Mouse (Mus musculus) limb, embryonic 12.5 days (tissue): Measurements from ENCODE around the gene Ttc39b. TPM values are rescaled to one million over a fixed set of nuclear protein-coding genes. Genes with fewer than 3 reads are reported as not detected.

ENCODE experiments used
- ATAC-seq: fragments of 200-750 bp; cut with Nextera tagmentation; 2 replicates; pipeline ENCODE4 v1.8.0; 2017; ENCODE audit warnings: low read depth, moderate TSS enrichment; ENCODE audit not compliant: insufficient number of reproducible peaks, insufficient read depth, low FRiP score, low TSS enrichment
- H3K27ac ChIP-seq: fragments of 300-500 bp; sonication (generic); 2 replicates; pipeline ENCODE4 v1.5.1; 2016; ENCODE audit warnings: mild to moderate bottlenecking, moderate library complexity
- H3K27me3 ChIP-seq: fragments of 300-500 bp; sonication (generic); 2 replicates; pipeline ENCODE4 v1.6.1; 2016; ENCODE audit warnings: mild to moderate bottlenecking, moderate library complexity
- H3K36me3 ChIP-seq: fragments of 300-500 bp; sonication (generic); 2 replicates; pipeline ENCODE4 v1.6.1; 2016; ENCODE audit warnings: mild to moderate bottlenecking, moderate library complexity
- H3K4me1 ChIP-seq: fragments of 300-500 bp; sonication (generic); replicated peaks from 2 replicates; pipeline ENCODE4 v1.6.1; 2016
- H3K4me2 ChIP-seq: fragments of 300-500 bp; sonication (generic); 2 replicates; pipeline ENCODE4 v1.6.1; 2016; ENCODE audit warnings: mild to moderate bottlenecking, moderate library complexity
- H3K4me3 ChIP-seq: fragments of 300-500 bp; sonication (generic); replicated peaks from 2 replicates; pipeline ENCODE4 v1.5.1; 2016; ENCODE audit warnings: mild to moderate bottlenecking
- H3K9ac ChIP-seq: fragments of 300-500 bp; sonication (generic); replicated peaks from 2 replicates; pipeline ENCODE4 v1.6.1; 2016; ENCODE audit warnings: mild to moderate bottlenecking, moderate library complexity
- H3K9me3 ChIP-seq: fragments of 300-500 bp; sonication (generic); 2 replicates; pipeline ENCODE4 v1.6.1; 2016; ENCODE audit warnings: mild to moderate bottlenecking, moderate library complexity
- WGBS: fragments of 180-500 bp; shearing (Covaris S2); methylation state at CpG from one replicate; pipeline ENCODE4 v1.1.7; 2016; 5-methylcytosine and 5-hydroxymethylcytosine counted together
- polyA plus RNA-seq: library from polyadenylated mRNA; unstranded; fragments of >200 nt; fragmentation: Nextera tagmentation; extraction: Ambion mirVana; gene quantifications from 2 replicates; pipeline ENCODE4 v1.2.1, GENCODE M21; 2016

The Ttc39b gene
- polyA plus RNA-seq, 1 experiment from 2014 or later, result 2.0 TPM

DNA sequence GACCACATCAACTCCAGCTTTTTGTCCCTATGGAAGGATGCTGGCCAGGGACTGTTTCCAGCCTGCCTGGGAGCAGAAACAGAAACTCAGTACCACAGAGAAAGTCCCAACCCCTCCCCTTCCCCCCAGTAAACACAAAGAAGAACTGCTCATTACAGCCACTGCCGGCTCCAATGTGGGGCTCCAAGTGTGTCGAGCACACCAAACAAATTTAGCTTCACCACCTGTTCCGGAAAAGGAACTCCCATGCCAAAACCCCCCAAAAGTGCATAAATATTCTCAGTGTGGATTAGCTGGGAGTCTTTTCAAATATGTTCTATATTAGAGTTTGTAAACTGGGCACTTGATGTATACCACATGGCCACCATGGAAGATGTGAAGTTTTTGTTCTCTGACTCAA lies 151.8 kb downstream of the Ttc39b start:
- Histone ChIP-seq H3K4me3 (no peak overlapping the region), H3K4me2 (no peak overlapping the region), H3K36me3 (no peaks in the 10 kb centered on the region), H3K27me3 (no peaks in the 10 kb centered on the region), H3K9me3 (no peaks in the 10 kb centered on the region), H3K4me1 (peaks cover 17% of the 10 kb centered on the region), H3K27ac (peak overlapping the region; percentile 71), H3K9ac (no peak overlapping the region)
- ATAC-seq, result peak; percentile 75; the same call in 1 of the 2 replicates
- 15% methylated on average over 3 of the region's 3 CpGs for WGBS

- Histone ChIP-seq H3K36me3 (no peaks in the 10 kb centered on the region), H3K9me3 (no peaks in the 10 kb centered on the region), H3K27me3 (no peaks in the 10 kb centered on the region), H3K4me1 (peaks cover 18% of the 10 kb centered on the region), H3K9ac (no peak overlapping the region), H3K4me2 (no peak overlapping the region), H3K4me3 (no peak overlapping the region), H3K27ac (0 out of 2 replicates have a peak overlapping the region, but pooled peaks have one; percentile 35)
- WGBS, result 51% methylated on average over 9 of the region's 9 CpGs
- ATAC-seq, result no peak
Measured at GRCm38 (mm10) chr4:83170741-83171140, 153.3 kb downstream of the Ttc39b start.

Other genes starting within 250 kb of the Ttc39b start
- 57.5 and 58.1 TPM in 2 replicates for gene Snapc3, start 93.5 kb upstream of the Ttc39b start, polyA plus RNA-seq
- 292 and 306 TPM in 2 replicates for gene Psip1, start 162.2 kb upstream of the Ttc39b start, polyA plus RNA-seq
- gene Ccdc171, start 201.3 kb upstream of the Ttc39b start, polyA plus RNA-seq, result 5.4 and 6.4 TPM in 2 replicates